Mouse (Mus musculus) left cerebral cortex, postnatal 25 days (tissue): ENCODE measurements at regions not wholly inside any gene's neighbourhood (a gene's known extent, or its start where the extent isn't known, plus 50 kb on each side); places are given as distances from the start of the nearest gene placed in this dataset.

ENCODE experiments used
- DNase-seq, 2 experiments: peaks; one replicate each; pipeline ENCODE4 v3.0.0; 2022; ENCODE audit warnings: low spot score in 2 of 2, mixed read lengths in 1 of 2
- intact Hi-C: fragments of 180-260 bp; cut with DNase I; formaldehyde crosslinking; loops from one replicate; pipeline ENCODE4 v1.15.1; 2025
- microRNA-seq, 2 experiments: library from miRNA; unstranded; fragments of <30 nt; microRNA quantifications; one replicate each; pipeline ENCODE4 v1.2.0; 2022

- no peak for DNase-seq
- intact Hi-C loops, result no loop called here
Measured at GRCm38 (mm10) chr6:19547589-19547988, 681.5 kb downstream of the Ankrd7 start.

- peak in 1 of 2 experiments; percentile 1 for DNase-seq
- intact Hi-C loops, result no loop called here
Measured at GRCm38 (mm10) chr6:19551932-19552331, 685.8 kb downstream of the Ankrd7 start.

GRCm38 (mm10) chr6:19579421-19579820 lies 713.3 kb downstream of the Ankrd7 start:
- intact Hi-C loops, result no loop called here
- DNase-seq, result no peak

GRCm38 (mm10) chr6:19579887-19580286 lies 713.8 kb downstream of the Ankrd7 start:
- intact Hi-C loops, result no loop called here
- DNase-seq, result no peak

Small RNA genes in the stretch of these regions (microRNA-seq; reads per million reads assigned to microRNA genes)
- 0 reads per million in 2 experiments for gene Mir6370
